Mouse (Mus musculus): Measurements from ENCODE around the gene Sergef. TPM values are rescaled to one million over a fixed set of nuclear protein-coding genes. Genes with fewer than 3 reads are reported as not detected.
A peak's percentile ranks its signal among the peaks of the same experiment; 100 is the strongest.
"Not testable (repeated sequence)": the region's sequence is repeated elsewhere in the genome, so short reads cannot be mapped to it uniquely, and the experiment has no call there.

The Sergef gene
- 13.4 TPM for polyA plus RNA-seq (2021)

DNA sequence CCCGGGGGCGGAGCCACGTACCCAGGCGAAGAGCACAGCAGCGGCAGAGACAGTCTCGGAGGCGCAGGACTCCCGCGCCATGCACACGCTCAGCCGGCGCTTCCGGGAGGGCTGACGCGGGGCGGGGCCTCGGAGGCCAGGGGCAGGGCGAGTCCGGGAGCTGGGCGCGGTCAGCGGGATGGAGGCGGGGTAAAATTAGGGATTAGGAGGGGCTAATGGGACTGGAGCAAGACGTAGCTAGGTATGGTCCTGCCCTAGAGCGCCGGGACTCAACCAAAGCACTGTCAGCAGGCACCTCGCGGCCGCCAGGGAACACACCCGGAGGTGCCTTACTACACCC is at the start of gene Sergef:
Gene Sergef, minus strand, starts transcription at position 116 of the 340 bp plus-strand sequence.
- ChIA-PET POLR2A (no interaction called here), CTCF (interaction anchor here (1.3 to 1.8 kb wide), 3 partner anchors 9 to 75 kb away, joined by 3 to 6 read pairs (median 3); partner anchors contain the start of gene Saa3)
- in situ Hi-C loops (cut with MboI; ENCODE audit: low pct_unique_long_range_greater_than_20kb), result no loop called here
- peak; percentile 99 for ATAC-seq
- no peak for TF ChIP-seq CTCF (IDR thresholded peaks at IDR 0.05)
- H3K27me3 ChIP-seq, result no peaks in the 10 kb centered on the region
- DNase-seq (ENCODE audit: low read depth, low spot score), result no peak

DNA sequence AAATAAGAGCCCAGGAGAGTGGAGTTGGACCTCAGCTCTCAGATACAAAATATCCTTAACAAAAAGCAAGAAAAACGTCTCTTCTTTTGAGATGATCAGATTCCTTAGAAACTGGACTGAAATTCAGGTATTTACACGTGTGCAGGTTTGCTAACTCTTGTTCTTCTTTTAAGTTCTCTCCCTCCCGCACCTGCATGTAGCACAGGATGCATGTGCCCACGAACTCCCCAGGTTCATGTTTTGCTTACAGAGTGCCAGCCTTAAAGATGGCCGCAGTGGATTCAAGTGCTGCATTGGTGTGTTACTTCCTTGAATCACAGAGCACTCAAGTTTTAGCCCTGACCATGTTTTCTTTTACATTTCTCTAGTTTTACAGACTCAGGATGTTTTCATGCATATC is 47.2 kb upstream of the Sergef start:
- CTCF ChIA-PET, result no interaction called here
- in situ Hi-C loops (cut with MboI; ENCODE audit: low pct_unique_long_range_greater_than_20kb), result no loop called here
- DNase-seq (ENCODE audit: low read depth, low spot score) (no peak), ATAC-seq (no peak)
- TF ChIP-seq CTCF (IDR thresholded peaks at IDR 0.05), result no peak
- H3K27me3 ChIP-seq, result no peaks in the 10 kb centered on the region
- POLR2A ChIA-PET, result no interaction called here

GRCm38 (mm10) chr7:46680732-46681131 is 41.1 kb upstream of the Sergef start:
- in situ Hi-C loops (cut with MboI; ENCODE audit: low pct_unique_long_range_greater_than_20kb), result no loop called here
- ATAC-seq (no peak), DNase-seq (ENCODE audit: low read depth, low spot score) (no peak)
- no peak for TF ChIP-seq CTCF (IDR thresholded peaks at IDR 0.05)
- POLR2A ChIA-PET, result no interaction called here
- CTCF ChIA-PET, result no interaction called here
- no peaks in the 10 kb centered on the region for H3K27me3 ChIP-seq

- CTCF ChIA-PET; POLR2A ChIA-PET; ATAC-seq; DNase-seq (ENCODE audit: low read depth, low spot score); H3K27me3 ChIP-seq; in situ Hi-C loops (cut with MboI; ENCODE audit: low pct_unique_long_range_greater_than_20kb): not testable (repeated sequence)
Measured at GRCm38 (mm10) chr7:46679044-46679443, 39.4 kb upstream of the Sergef start.

- CTCF ChIA-PET, result no interaction called here
- no peak for ATAC-seq
- POLR2A ChIA-PET, result no interaction called here
- TF ChIP-seq CTCF (IDR thresholded peaks at IDR 0.05), result no peak
- DNase-seq (ENCODE audit: low read depth, low spot score), result no peak
- in situ Hi-C loops (cut with MboI; ENCODE audit: low pct_unique_long_range_greater_than_20kb), result no loop called here
- H3K27me3 ChIP-seq, result no peaks in the 10 kb centered on the region
Measured at GRCm38 (mm10) chr7:46678417-46678816, 38.8 kb upstream of the Sergef start.

- in situ Hi-C loops (cut with MboI; ENCODE audit: low pct_unique_long_range_greater_than_20kb), result no loop called here
- CTCF ChIA-PET, result no interaction called here
Measured at GRCm38 (mm10) chr7:46676808-46677360, 37.3 kb upstream of the Sergef start.

DNA sequence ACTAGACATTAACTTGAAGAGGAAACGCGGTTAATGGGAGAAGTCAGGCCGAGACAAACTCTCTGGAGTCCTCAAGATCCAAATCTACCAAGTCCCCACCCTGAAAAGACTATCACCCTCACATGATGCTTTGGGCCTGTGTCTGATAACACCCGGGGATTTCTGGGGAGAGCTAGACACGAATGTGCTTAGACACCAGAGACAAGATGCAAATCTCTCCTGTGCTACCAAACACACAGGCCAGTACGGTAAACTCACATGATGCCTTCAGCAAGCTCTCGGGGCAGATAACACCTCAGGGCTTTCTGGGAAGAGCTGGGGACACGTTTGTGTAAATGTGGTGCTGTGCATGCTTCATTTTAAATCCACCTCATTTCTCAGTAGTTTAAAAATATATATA is 36.3 kb upstream of the Sergef start:
- ATAC-seq (no peak), DNase-seq (ENCODE audit: low read depth, low spot score) (no peak)
- POLR2A ChIA-PET, result no interaction called here
- no peaks in the 10 kb centered on the region for H3K27me3 ChIP-seq
- CTCF ChIA-PET, result no interaction called here
- TF ChIP-seq CTCF (IDR thresholded peaks at IDR 0.05), result no peak
- in situ Hi-C loops (cut with MboI; ENCODE audit: low pct_unique_long_range_greater_than_20kb), result no loop called here

More at GRCm38 (mm10) chr7:46676808-46677360, 37.3 kb upstream of the Sergef start:
- ATAC-seq (no peak), DNase-seq (ENCODE audit: low read depth, low spot score) (no peak)
- TF ChIP-seq CTCF (IDR thresholded peaks at IDR 0.05), result no peak
- POLR2A ChIA-PET, result no interaction called here
- no peaks in the 10 kb centered on the region for H3K27me3 ChIP-seq

DNA sequence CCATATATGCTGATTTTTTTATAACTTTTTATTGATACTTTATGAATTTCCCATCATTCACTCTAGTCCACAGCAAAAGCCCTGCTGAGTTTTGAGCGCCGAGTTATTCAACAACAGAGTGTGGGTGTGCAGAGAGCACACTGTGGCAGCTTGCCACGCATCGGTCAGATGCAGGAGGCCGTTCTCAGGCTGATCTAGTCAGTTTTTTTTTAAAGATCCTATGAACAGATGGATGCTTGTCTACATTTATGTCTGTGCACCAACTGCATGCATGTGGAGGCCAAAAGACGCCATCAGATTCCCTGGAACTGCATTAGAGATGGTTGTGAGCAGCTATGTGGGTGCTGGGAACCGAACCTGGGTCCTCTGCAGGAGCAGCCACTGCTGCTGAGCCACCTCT is 35.5 kb upstream of the Sergef start:
- ATAC-seq (no peak), DNase-seq (ENCODE audit: low read depth, low spot score) (no peak)
- TF ChIP-seq CTCF (IDR thresholded peaks at IDR 0.05), result no peak
- CTCF ChIA-PET, result no interaction called here
- in situ Hi-C loops (cut with MboI; ENCODE audit: low pct_unique_long_range_greater_than_20kb), result no loop called here
- POLR2A ChIA-PET, result no interaction called here
- H3K27me3 ChIP-seq, result no peaks in the 10 kb centered on the region

- in situ Hi-C loops (cut with MboI; ENCODE audit: low pct_unique_long_range_greater_than_20kb), result no loop called here
- ATAC-seq (no peak), DNase-seq (ENCODE audit: low read depth, low spot score) (no peak)
- H3K27me3 ChIP-seq, result peaks cover 7% of the 10 kb centered on the region
- no peak for TF ChIP-seq CTCF (IDR thresholded peaks at IDR 0.05)
- ChIA-PET POLR2A (no interaction called here), CTCF (no interaction called here)
Measured at GRCm38 (mm10) chr7:46672160-46672672, 32.6 kb upstream of the Sergef start, which contains the start of gene Tph1. Tph1 (minus strand) TSS chr7:46672537.

- ATAC-seq (no peak), DNase-seq (ENCODE audit: low read depth, low spot score) (no peak)
- no peak for TF ChIP-seq CTCF (IDR thresholded peaks at IDR 0.05)
- in situ Hi-C loops (cut with MboI; ENCODE audit: low pct_unique_long_range_greater_than_20kb), result no loop called here
- peaks cover 23% of the 10 kb centered on the region for H3K27me3 ChIP-seq
- CTCF ChIA-PET, result interaction anchor here (0.9 kb wide), 1 partner anchor 10 kb away, joined by 3 read pairs; no protein-coding TSS in a partner anchor
- POLR2A ChIA-PET, result no interaction called here
Measured at GRCm38 (mm10) chr7:46667256-46667655, 27.6 kb upstream of the Sergef start.

GRCm38 (mm10) chr7:46665236-46665635 is 25.6 kb upstream of the Sergef start:
- peaks cover 30% of the 10 kb centered on the region for H3K27me3 ChIP-seq
- peak; percentile 85 for TF ChIP-seq CTCF (IDR thresholded peaks at IDR 0.05)
- no peak for ATAC-seq
- no peak for DNase-seq (ENCODE audit: low read depth, low spot score)
- POLR2A ChIA-PET, result no interaction called here
- in situ Hi-C loops (cut with MboI; ENCODE audit: low pct_unique_long_range_greater_than_20kb), result no loop called here
- CTCF ChIA-PET, result interaction anchor here (0.9 kb wide), 1 partner anchor 9 kb away, joined by 3 read pairs; no protein-coding TSS in a partner anchor

DNA sequence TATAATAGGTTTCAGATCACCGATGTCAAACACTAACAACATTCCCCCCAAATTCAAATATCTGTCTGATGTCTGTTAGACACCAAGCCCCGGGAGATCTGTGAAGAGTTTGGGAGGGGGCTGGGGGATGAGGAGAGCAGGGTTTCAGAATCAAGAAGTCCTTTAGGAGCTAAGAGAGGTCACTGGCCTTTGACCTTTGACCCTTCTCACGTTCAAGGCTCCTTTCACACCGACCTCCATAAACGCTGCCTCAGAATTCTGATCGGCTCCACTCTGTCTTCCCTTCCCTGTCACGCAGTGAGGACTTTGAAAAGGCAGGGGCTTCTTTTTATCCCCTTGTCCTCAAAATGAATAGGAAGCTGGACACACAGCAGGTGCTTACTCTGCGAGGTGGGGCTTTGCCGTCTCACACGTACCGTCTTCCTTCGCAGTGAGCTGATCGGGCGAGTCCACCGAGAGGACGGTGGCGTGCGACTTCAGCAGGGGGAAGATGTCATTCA is 22.0 kb upstream of the Sergef start:
- ChIA-PET POLR2A (no interaction called here), CTCF (no interaction called here)
- peaks cover 32% of the 10 kb centered on the region for H3K27me3 ChIP-seq
- DNase-seq (ENCODE audit: low read depth, low spot score), result no peak
- TF ChIP-seq CTCF (IDR thresholded peaks at IDR 0.05), result no peak
- ATAC-seq, result no peak
- in situ Hi-C loops (cut with MboI; ENCODE audit: low pct_unique_long_range_greater_than_20kb), result no loop called here
